Mouse (Mus musculus) neutrophil, adult 5-6 weeks (primary cell): Measurements from ENCODE around the gene 1700003E16Rik. TPM values are rescaled to one million over a fixed set of nuclear protein-coding genes. Genes with fewer than 3 reads are reported as not detected.

Source experiments
- ATAC-seq: fragments of 151-379, 151-347 bp; 2 replicates; pipeline ENCODE4 v1.8.0; 2017; ENCODE audit warnings: mild to moderate bottlenecking, moderate TSS enrichment; ENCODE audit not compliant: insufficient number of reproducible peaks, poor library complexity, low FRiP score, severe bottlenecking; ENCODE audit errors: extremely low read depth
- total RNA-seq: library from RNA; stranded (forward); fragments of 200-1000 nt; gene quantifications from 2 replicates; pipeline ENCODE4 v1.2.3, GENCODE M21; 2017

1700003E16Rik gene
- not detected in 2 replicates for total RNA-seq

DNA sequence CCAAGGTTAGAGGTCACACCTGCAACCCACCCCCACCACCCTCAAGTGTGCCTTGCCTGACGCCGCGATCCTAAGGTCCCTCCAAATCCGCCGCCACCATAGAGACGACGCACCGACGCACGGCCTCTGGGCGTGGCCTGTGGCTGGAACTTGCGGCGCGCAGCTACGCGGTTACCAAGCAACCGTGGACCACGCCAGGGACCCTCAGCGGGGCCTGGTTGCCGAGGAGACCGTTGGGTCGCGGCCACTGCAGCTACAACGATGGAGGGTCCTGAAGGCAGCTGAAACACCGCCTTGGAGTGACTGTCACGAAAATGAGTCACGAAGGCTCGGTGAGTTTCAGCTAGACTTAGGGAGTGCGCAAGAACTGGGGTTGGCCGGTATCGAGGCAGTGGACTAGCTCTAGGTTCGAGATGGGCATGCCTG lies at the start of gene 1700003E16Rik, which contains the start of gene Wdr54:
TSS of gene 1700003E16Rik (plus strand) at position 146 of the 426 bp plus-strand sequence.
TSS of gene Wdr54 (minus strand) at position 139 of the 426 bp plus-strand sequence.
- ATAC-seq: peak; percentile 40

GRCm38 (mm10) chr6:83107566-83108400 lies 48.4 kb upstream of the 1700003E16Rik start:
- peak; percentile 80 for ATAC-seq

GRCm38 (mm10) chr6:83108762-83109668 lies 47.2 kb upstream of the 1700003E16Rik start, which contains the start of gene Mrpl53:
Mrpl53 (plus strand) TSS chr6:83109040.
- peak; percentile 74 for ATAC-seq

GRCm38 (mm10) chr6:83111510-83112136 lies 44.6 kb upstream of the 1700003E16Rik start:
- no peak for ATAC-seq

GRCm38 (mm10) chr6:83115011-83115671 lies 41.1 kb upstream of the 1700003E16Rik start, which contains the start of gene Mogs:
Mogs (plus strand) TSS chr6:83115496.
- ATAC-seq: peak; percentile 88

DNA sequence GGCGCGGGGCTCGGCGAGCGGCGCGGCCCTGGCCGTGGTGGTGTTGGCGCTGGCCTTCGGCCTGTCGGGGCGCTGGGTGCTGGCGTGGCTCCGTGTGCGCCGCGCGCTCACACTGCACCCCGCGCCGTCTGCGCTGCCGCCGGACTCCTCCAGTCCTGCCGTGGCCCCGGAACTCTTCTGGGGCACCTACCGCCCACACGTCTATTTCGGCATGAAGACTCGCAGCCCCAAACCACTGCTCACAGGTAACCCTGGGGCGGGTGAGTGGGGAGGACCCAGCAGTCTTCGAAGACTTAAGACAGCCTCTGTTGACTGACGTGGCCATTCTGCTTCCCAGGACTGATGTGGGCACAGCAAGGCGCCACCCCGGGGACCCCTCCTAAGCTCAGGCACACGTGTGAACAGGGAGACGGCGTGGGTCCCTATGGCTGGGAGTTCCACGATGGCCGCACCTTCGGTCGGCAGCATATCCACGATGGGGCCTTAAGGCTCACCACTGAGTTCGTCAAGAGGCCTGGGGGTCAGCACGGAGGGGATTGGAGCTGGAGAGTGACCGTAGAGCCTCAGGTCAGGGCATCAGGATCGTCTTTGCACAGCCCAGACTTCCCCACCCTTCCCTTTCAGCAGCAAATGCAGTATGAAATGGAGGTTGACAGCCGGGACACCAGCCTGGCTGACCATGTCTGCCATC lies 40.4 kb upstream of the 1700003E16Rik start:
- no peak for ATAC-seq

GRCm38 (mm10) chr6:83116373-83117164 lies 39.6 kb upstream of the 1700003E16Rik start:
- no peak for ATAC-seq

DNA sequence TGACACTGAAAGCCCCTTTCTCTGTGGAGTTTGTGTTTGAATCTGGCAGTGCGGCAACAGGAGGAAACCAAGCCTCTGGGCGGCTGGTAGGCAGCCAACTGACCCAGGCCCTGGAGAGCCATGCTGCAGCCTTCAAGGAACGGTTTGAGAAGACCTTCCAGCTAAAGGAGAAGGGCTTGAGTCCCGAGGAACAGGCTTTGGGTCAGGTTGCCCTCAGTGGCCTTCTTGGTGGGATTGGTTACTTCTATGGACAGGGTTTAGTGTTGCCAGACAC lies 39.1 kb upstream of the 1700003E16Rik start:
- ATAC-seq: no peak

- ATAC-seq: no peak
These were observed 38.6 kb upstream of the 1700003E16Rik start for GRCm38 (mm10) chr6:83117616-83118015.

DNA sequence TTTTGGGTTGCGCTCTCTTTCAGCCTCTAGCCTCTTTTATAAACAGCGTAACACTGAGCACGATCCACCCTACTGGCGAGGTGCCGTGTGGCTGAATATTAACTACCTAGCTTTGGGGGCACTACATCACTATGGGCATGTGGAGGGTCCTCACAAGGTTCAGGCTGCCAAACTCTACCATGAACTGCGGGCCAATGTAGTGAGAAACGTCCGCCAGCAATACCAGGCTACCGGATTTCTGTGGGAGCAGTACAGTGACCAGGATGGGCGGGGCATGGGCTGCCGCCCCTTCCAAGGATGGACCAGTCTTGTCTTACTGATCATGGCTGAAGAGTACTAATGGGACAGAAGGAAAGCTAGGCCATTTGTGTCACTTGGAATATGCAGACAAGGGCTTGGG lies 37.8 kb upstream of the 1700003E16Rik start:
- ATAC-seq: no peak

- ATAC-seq: no peak
These were observed 37.1 kb upstream of the 1700003E16Rik start for GRCm38 (mm10) chr6:83118825-83119733.

DNA sequence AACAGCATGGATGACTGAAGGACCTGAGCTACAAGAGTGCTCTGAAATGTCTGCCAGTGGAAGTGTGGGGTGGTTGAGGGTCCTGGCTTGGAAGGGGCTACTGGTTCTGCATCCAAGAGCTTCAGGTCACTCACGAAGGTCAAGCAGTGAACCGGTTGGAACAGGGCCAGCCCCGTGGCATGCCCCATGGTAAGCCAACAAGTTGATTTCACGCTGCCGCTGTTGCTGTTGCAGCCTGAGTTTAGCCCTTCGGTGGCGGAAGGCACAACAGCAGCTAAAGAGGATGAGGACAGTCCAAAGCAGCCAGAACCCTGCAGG lies 36.5 kb upstream of the 1700003E16Rik start:
- no peak for ATAC-seq

GRCm38 (mm10) chr6:83120930-83121862 lies 35.0 kb upstream of the 1700003E16Rik start, which contains the start of gene Wbp1:
Wbp1 (minus strand) TSS chr6:83121559.
- ATAC-seq: peak; percentile 93

DNA sequence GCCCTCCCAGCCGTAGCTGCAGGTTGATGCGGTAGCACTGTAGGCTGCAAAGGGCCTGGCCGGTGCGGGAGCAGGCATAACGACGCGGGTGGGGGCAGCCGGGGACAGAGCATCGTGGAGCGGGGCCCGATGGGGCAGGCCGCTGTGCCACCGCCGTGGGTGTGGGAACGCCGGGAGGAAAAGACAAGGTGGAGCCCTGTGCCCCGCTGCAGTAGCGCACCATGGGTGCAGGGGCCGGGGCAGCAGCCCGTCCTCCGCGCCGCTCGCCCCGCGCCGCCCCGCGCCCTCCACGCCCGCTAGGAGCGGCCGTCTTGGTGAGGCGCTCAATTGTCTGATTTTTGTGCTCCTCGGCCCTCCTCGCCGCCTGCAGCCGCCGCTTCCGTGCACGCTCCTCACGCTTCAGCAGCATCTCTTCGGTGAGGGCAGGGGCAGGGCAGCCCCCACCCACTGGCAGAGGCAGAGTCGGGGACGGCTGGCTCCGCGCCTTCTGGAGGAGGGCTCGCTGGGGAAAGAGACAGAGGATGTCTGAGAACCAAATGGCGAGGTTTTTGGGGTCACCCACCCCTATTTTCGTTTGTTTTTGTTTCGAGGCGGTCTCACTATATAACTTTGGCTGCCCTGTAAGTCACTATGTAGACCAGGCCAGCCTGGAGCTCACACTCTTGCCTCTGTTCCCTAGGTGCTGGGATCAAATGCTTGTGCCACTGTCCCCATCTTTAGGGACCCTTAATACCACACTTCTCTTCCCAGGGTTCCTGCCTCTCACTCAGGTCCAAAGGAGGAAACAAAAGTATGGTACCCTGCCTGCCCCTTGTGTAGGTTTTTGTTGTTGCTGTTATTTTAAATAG lies 34.1 kb upstream of the 1700003E16Rik start:
- ATAC-seq: no peak

DNA sequence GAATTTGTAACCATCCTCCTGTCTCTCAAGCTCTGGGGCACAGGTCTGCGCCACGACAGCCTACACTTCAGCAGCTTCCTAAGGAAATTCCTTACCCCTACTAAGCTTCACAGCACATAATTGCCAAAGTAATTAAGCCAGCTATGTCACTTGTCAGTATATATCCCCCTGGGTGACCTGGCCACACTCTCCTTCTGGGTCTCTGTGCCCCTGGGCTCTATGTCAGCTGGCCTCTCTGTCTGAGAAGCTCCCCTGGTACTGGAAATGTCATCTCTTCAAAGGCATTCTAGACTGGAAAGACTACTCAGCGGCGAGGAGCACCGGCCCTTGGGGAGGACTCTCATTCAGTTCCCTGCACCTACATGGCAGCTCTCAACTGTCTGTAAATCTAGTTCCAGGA lies 33.2 kb upstream of the 1700003E16Rik start:
- no peak for ATAC-seq
